Mouse (Mus musculus) liver, embryonic 14.5 days (tissue): ENCODE data around the gene Dnajc5g.

ENCODE experiments used
- CTCF ChIP-seq: IDR thresholded peaks from 2 replicates; pipeline ENCODE4 v1.5.1; 2016; ENCODE audit warnings: antibody characterized with exemption, low read depth, control low read depth
- EP300 ChIP-seq: IDR thresholded peaks from 2 replicates; pipeline ENCODE4 v1.6.1; 2016; ENCODE audit warnings: antibody characterized with exemption, low read depth

DNA sequence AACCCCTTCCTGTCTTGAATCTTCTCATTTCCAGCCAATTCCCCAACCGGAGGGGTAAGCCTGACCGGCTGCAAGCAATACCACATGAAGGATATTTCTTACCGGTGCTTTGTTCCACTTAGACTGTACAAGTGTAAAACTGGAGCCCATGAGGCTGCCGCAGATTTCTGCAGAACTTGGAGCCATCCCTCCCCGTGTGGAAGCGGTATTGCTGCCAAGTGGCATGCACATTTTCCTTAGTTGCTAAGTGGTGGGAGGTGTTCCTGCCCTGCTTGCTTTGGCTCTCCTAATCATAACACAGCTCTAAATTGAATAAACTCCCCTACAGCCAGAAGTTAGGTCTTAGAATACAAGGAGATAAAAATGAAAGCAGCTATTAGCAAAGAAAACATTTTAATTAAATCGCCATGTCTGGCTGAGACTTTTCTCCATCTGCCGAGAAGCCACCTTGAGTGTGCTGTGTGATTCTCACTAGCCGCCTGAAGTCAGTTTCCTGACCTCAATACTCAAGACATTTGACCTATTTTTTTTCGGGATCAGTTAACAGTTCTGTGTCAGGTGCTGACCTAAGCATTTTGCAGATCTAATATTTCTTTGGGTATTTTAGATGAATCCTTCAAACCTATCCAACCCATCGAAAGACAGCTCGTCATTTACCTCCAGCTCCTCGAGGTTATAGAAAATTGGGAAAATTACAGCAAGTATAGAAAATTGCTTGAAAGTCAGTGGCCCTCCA, 25.9 kb upstream of the Dnajc5g start:
- TF ChIP-seq CTCF: no peak
- TF ChIP-seq EP300: no peak
